Mouse (Mus musculus) liver, embryonic 14.5 days (tissue): ENCODE measurements around the gene Mknk1.

Source experiments
- CTCF ChIP-seq: IDR thresholded peaks from 2 replicates; pipeline ENCODE4 v1.5.1; 2016; ENCODE audit warnings: antibody characterized with exemption, low read depth, control low read depth
- EP300 ChIP-seq: IDR thresholded peaks from 2 replicates; pipeline ENCODE4 v1.6.1; 2016; ENCODE audit warnings: antibody characterized with exemption, low read depth

- TF ChIP-seq CTCF = no peak
- TF ChIP-seq EP300 = no peak
Measured at GRCm38 (mm10) chr4:115927637-115928036, 88.6 kb downstream of the Mknk1 start.
